Mouse (Mus musculus) myocyte (in vitro differentiated cells): ENCODE measurements around the gene 4933430I17Rik. TPM values are rescaled to one million over a fixed set of nuclear protein-coding genes. Genes with fewer than 3 reads are reported as not detected.
"Not testable (repeated sequence)": the region's sequence is repeated elsewhere in the genome, so short reads cannot be mapped to it uniquely, and the experiment has no call there.

Experiments used
- H3K27me3 ChIP-seq: one replicate; pipeline ENCODE4 v1.6.1; 2011; ENCODE audit not compliant: control insufficient read depth, insufficient read depth, insufficient read length
- H3K36me3 ChIP-seq: one replicate; pipeline ENCODE4 v1.6.1; 2011; ENCODE audit not compliant: control insufficient read depth, insufficient read depth
- H3K4me2 ChIP-seq: one replicate; pipeline ENCODE4 v1.6.1; 2011; ENCODE audit warnings: low read depth, control low read depth
- H3K4me3 ChIP-seq: one replicate; pipeline ENCODE4 v1.5.1; 2011; ENCODE audit warnings: mild to moderate bottlenecking, control low read depth, moderate library complexity
- H3K79me2 ChIP-seq: one replicate; pipeline ENCODE4 v1.6.1; 2011; ENCODE audit not compliant: control insufficient read depth, insufficient read depth
- H3ac ChIP-seq: one replicate; pipeline ENCODE4 v1.6.1; 2011; ENCODE audit not compliant: control insufficient read depth, insufficient read length
- CEBPB ChIP-seq: IDR thresholded peaks from 2 replicates; pipeline ENCODE4 v1.6.1; 2011; ENCODE audit warnings: mild to moderate bottlenecking, moderate library complexity; ENCODE audit not compliant: poor library complexity, insufficient read depth, severe bottlenecking
- E2F4 ChIP-seq: IDR thresholded peaks from one replicate; pipeline ENCODE4 v1.6.1; 2011; ENCODE audit warnings: mild to moderate bottlenecking, control low read depth, moderate library complexity; ENCODE audit not compliant: insufficient read depth
- MAX ChIP-seq: IDR thresholded peaks from one replicate; pipeline ENCODE4 v1.6.1; 2011; ENCODE audit warnings: low read depth, mild to moderate bottlenecking, control low read depth
- MYOD1 ChIP-seq, 3 experiments: IDR thresholded peaks; one replicate each; pipeline ENCODE4 v1.6.1; 2011; ENCODE audit warnings: control low read depth in 2 of 3, low read depth in 2 of 3, mild to moderate bottlenecking in 2 of 3, moderate library complexity in 1 of 3; ENCODE audit not compliant: insufficient read length in 2 of 3, control insufficient read depth in 1 of 3
- MYOG ChIP-seq, 3 experiments: IDR thresholded peaks; one replicate each; pipeline ENCODE4 v1.6.1; 2011; ENCODE audit warnings: control low read depth in 2 of 3, low read depth in 2 of 3, mild to moderate bottlenecking in 2 of 3; ENCODE audit not compliant: insufficient read length in 2 of 3, control insufficient read depth in 1 of 3, insufficient read depth in 1 of 3
- POLR2A ChIP-seq: IDR thresholded peaks from one replicate; pipeline ENCODE4 v1.6.1; 2011; ENCODE audit warnings: low read depth, mild to moderate bottlenecking, control low read depth, moderate library complexity; ENCODE audit not compliant: insufficient read length
- POLR2AphosphoS2 ChIP-seq: IDR thresholded peaks from one replicate; pipeline ENCODE4 v1.6.1; 2011; ENCODE audit warnings: low read depth, control low read depth; ENCODE audit not compliant: insufficient read length
- REST ChIP-seq: IDR thresholded peaks from one replicate; pipeline ENCODE4 v1.6.1; 2011; ENCODE audit warnings: mild to moderate bottlenecking, control low read depth, moderate library complexity; ENCODE audit not compliant: insufficient read depth, insufficient read length
- SRF ChIP-seq: IDR thresholded peaks from one replicate; pipeline ENCODE4 v1.6.1; 2011; ENCODE audit warnings: low read depth; ENCODE audit not compliant: control insufficient read depth, insufficient read length
- TCF12 ChIP-seq: IDR thresholded peaks from one replicate; pipeline ENCODE4 v1.6.1; 2011; ENCODE audit warnings: mild to moderate bottlenecking, control low read depth; ENCODE audit not compliant: poor library complexity, insufficient read depth, severe bottlenecking
- TCF3 ChIP-seq: IDR thresholded peaks from one replicate; pipeline ENCODE4 v1.6.1; 2011; ENCODE audit warnings: low read depth, control low read depth; ENCODE audit not compliant: insufficient read length
- USF1 ChIP-seq: IDR thresholded peaks from one replicate; pipeline ENCODE4 v1.6.1; 2011; ENCODE audit warnings: low read depth, mild to moderate bottlenecking, control low read depth, moderate library complexity
- polyA plus RNA-seq: library from polyadenylated mRNA; unstranded; fragments of >200 nt; fragmentation: generic; extraction: Trizol; gene quantifications from one replicate; pipeline ENCODE4 v1.2.1, GENCODE M21; 2012; ENCODE audit warnings: missing spikeins

4933430I17Rik gene
- polyA plus RNA-seq, 1 experiment = 0.08 TPM

DNA sequence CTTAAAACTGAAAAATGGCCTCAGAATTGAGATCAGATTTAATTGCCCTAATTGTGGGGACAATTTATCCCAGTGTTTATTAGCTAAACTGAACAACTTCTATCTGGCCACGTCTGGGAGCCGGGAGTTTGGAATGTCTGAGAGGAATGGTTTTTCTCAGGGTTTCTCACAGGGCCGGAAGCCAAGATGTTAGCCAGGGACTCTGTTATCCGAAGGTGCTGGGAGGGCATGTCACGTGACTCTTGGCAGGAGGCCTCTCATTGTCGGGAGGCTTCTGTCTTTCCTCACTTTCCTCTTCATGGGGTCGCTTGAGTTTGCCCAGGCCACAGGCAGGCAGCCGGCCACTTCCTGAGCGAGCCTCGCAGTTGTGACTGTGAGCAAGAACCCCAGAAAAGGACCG, 66.2 kb downstream of the 4933430I17Rik start:
- Histone ChIP-seq H3K36me3 (no peaks in the 10 kb centered on the region), H3ac (no peak overlapping the region), H3K4me3 (no peak overlapping the region), H3K79me2 (no peaks in the 10 kb centered on the region), H3K27me3 (peaks cover 15% of the 10 kb centered on the region), H3K4me2 (no peak overlapping the region)
- TF ChIP-seq TCF12 (no peak), POLR2A (no peak), MAX (no peak), USF1 (peak; percentile 49), MYOD1 (IDR thresholded peaks at IDR 0.05; ENCODE audit: control insufficient read depth in 1 of 3, insufficient read length in 2 of 3, low read depth in 2 of 3) (no peak), TCF3 (no peak)

DNA sequence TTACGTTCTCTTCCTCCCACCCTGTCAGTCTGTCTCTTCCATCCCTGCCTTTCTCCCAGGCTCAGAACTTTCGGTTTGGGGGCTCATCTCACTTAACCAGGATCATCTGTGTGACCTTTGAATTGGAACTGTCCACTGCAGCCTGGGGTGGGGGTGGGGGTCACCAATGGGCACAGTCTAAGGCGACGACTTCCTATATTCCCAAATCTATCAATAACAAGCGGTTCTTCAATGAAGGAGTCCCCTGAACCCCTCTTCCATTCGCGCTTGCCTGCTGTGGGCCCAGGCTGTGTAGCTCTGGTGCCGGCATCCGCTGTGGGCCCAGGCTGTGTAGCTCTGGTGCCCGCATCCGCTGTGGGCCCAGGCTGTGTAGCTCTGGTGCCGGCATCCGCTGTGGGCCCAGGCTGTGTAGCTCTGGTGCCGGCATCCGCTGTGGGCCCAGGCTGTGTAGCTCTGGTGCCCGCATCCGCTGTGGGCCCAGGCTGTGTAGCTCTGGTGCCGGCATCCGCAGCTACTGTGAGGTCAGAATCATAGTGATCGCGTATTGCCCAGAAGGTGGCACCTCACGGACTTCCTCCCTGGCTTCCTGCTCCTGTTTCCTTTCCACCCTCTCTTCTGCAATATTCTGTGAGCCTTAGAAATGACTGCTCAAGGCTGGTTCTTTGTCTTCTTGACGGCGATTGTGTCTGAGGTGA, 68.5 kb downstream of the 4933430I17Rik start:
- not testable (repeated sequence) for H3K79me2 ChIP-seq, H3K4me2 ChIP-seq, H3K4me3 ChIP-seq, H3K36me3 ChIP-seq, H3K27me3 ChIP-seq, H3ac ChIP-seq

- Histone ChIP-seq H3ac (no peak overlapping the region), H3K27me3 (peaks cover 8% of the 10 kb centered on the region), H3K79me2 (no peaks in the 10 kb centered on the region), H3K4me3 (no peak overlapping the region), H3K4me2 (no peak overlapping the region), H3K36me3 (no peaks in the 10 kb centered on the region)
- no peak for TF ChIP-seq TCF12
- TF ChIP-seq POLR2A = no peak
- no peak for TF ChIP-seq REST
- TF ChIP-seq MAX = no peak
- TF ChIP-seq E2F4 = no peak
- no peak for TF ChIP-seq CEBPB
- TF ChIP-seq USF1 = no peak
- TF ChIP-seq MYOD1 (IDR thresholded peaks at IDR 0.05; ENCODE audit: control insufficient read depth in 1 of 3, insufficient read length in 2 of 3, low read depth in 2 of 3) = no peak
- TF ChIP-seq TCF3 = no peak
- no peak for TF ChIP-seq SRF
- TF ChIP-seq MYOG (IDR thresholded peaks at IDR 0.05; ENCODE audit: control insufficient read depth in 1 of 3, insufficient read depth in 1 of 3, insufficient read length in 2 of 3, low read depth in 2 of 3) = no peak
- no peak for TF ChIP-seq POLR2AphosphoS2
Observed at GRCm38 (mm10) chr4:62594442-62594841, 69.3 kb downstream of the 4933430I17Rik start.

DNA sequence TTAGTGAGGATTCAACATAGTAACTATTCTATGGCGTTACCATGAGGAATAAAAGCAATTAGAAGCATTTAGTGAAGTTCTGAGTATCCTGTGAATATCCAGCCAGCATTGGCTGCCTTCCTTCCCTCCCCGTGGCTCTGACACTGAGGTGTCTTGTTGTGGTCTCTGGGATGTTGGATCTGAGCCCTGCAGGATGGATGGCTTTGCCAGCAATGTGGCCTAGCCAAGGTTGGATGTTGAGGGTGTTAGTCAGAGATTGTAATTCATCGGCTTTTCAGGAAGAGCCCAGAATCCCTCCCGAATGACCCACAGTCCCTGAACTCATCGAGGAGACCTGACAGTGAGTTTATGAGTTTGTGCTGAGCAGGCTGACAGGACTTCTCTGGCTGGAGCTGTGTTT, 70.9 kb downstream of the 4933430I17Rik start:
- no peak overlapping the region for H3ac ChIP-seq
- peaks cover 8% of the 10 kb centered on the region for H3K27me3 ChIP-seq
- H3K4me2 ChIP-seq = no peak overlapping the region
- no peak for TF ChIP-seq USF1
- no peak overlapping the region for H3K4me3 ChIP-seq
- no peaks in the 10 kb centered on the region for H3K79me2 ChIP-seq
- no peaks in the 10 kb centered on the region for H3K36me3 ChIP-seq

Other genes starting within 250 kb of the 4933430I17Rik start
- 18.4 TPM for gene Fkbp15, start 164.8 kb upstream of the 4933430I17Rik start, polyA plus RNA-seq
- gene Slc31a1, start 164.6 kb upstream of the 4933430I17Rik start, polyA plus RNA-seq = 22.5 TPM
- 49.2 TPM for gene Cdc26, start 116.7 kb upstream of the 4933430I17Rik start, polyA plus RNA-seq
- 6.0 TPM for gene Prpf4, start 116.6 kb upstream of the 4933430I17Rik start, polyA plus RNA-seq
- gene Rnf183, start 90.1 kb upstream of the 4933430I17Rik start, polyA plus RNA-seq = not detected
- 3.3 TPM for gene Wdr31, start 54.5 kb upstream of the 4933430I17Rik start, polyA plus RNA-seq
- gene Bspry, start 45.3 kb upstream of the 4933430I17Rik start, polyA plus RNA-seq = 1.1 TPM
- 26.8 TPM for gene Hdhd3, start 21.9 kb upstream of the 4933430I17Rik start, polyA plus RNA-seq
- gene Alad, start 5.5 kb upstream of the 4933430I17Rik start, polyA plus RNA-seq = 89.6 TPM
- 37.3 TPM for gene Pole3, start 301 bp upstream of the 4933430I17Rik start, polyA plus RNA-seq
- 40.4 TPM for gene Rgs3, start 34.5 kb downstream of the 4933430I17Rik start, polyA plus RNA-seq